Mouse (Mus musculus): ENCODE data around the gene Rora.

- TF ChIP-seq EP300 (optimal IDR thresholded peaks at IDR 0.05) (no peak), CTCF (IDR thresholded peaks at IDR 0.05; ENCODE audit: low read depth) (no peak)
These were observed 521.0 kb downstream of the Rora start for GRCm38 (mm10) chr9:69174527-69175116.

Measured in stomach, postnatal 0 days (tissue).